Mouse (Mus musculus) cerebellum, postnatal 4 days (tissue): Measurements from ENCODE around the gene Phlpp1.

ENCODE experiments used
- DNase-seq, 2 experiments: peaks; one replicate each; pipeline ENCODE4 v3.0.0; 2022; ENCODE audit warnings: low spot score in 2 of 2, mixed read lengths in 1 of 2

Gene Phlpp1

GRCm38 (mm10) chr1:106164111-106164510, 7.4 kb upstream of the Phlpp1 start:
- no peak for DNase-seq

- DNase-seq = no peak
These were observed 3.6 kb upstream of the Phlpp1 start for GRCm38 (mm10) chr1:106168001-106168400.

GRCm38 (mm10) chr1:106168801-106169200, 2.8 kb upstream of the Phlpp1 start:
- no peak for DNase-seq

GRCm38 (mm10) chr1:106169741-106170265, 1.7 kb upstream of the Phlpp1 start:
- DNase-seq = no peak

GRCm38 (mm10) chr1:106172301-106172930, 864 bp downstream of the Phlpp1 start:
- peak in 1 of 2 experiments; percentile 48 for DNase-seq

- DNase-seq = peak; percentile 26 to 51
These were observed 1.4 kb downstream of the Phlpp1 start for GRCm38 (mm10) chr1:106172931-106173371.

GRCm38 (mm10) chr1:106173621-106174156, 2.1 kb downstream of the Phlpp1 start:
- DNase-seq = no peak

GRCm38 (mm10) chr1:106174598-106174997, 3.0 kb downstream of the Phlpp1 start:
- DNase-seq = no peak

- no peak for DNase-seq
These were observed 3.8 kb downstream of the Phlpp1 start for GRCm38 (mm10) chr1:106175360-106175759.

GRCm38 (mm10) chr1:106176791-106177190, 5.2 kb downstream of the Phlpp1 start:
- DNase-seq = no peak

GRCm38 (mm10) chr1:106177868-106178790, 6.6 kb downstream of the Phlpp1 start:
- no peak for DNase-seq

- DNase-seq = no peak
These were observed 12.1 kb downstream of the Phlpp1 start for GRCm38 (mm10) chr1:106183701-106184100.

GRCm38 (mm10) chr1:106184780-106185460, 13.4 kb downstream of the Phlpp1 start:
- no peak for DNase-seq

- no peak for DNase-seq
These were observed 13.9 kb downstream of the Phlpp1 start for GRCm38 (mm10) chr1:106185461-106185924.

- DNase-seq = no peak
These were observed 14.5 kb downstream of the Phlpp1 start for GRCm38 (mm10) chr1:106186062-106186461.

GRCm38 (mm10) chr1:106187480-106187879, 15.9 kb downstream of the Phlpp1 start:
- DNase-seq = no peak

GRCm38 (mm10) chr1:106188756-106189155, 17.2 kb downstream of the Phlpp1 start:
- no peak for DNase-seq

- no peak for DNase-seq
These were observed 17.8 kb downstream of the Phlpp1 start for GRCm38 (mm10) chr1:106189311-106189710.

GRCm38 (mm10) chr1:106190695-106191094, 19.1 kb downstream of the Phlpp1 start:
- no peak for DNase-seq

GRCm38 (mm10) chr1:106191885-106192284, 20.3 kb downstream of the Phlpp1 start:
- DNase-seq = no peak

GRCm38 (mm10) chr1:106192864-106193470, 21.4 kb downstream of the Phlpp1 start:
- no peak for DNase-seq
